Mouse (Mus musculus) T-cell, adult 2 months (primary cell): Measurements from ENCODE around the gene Tmem189.
A peak's percentile ranks its signal among the peaks of the same experiment; 100 is the strongest.
"Not testable (repeated sequence)": the region's sequence is repeated elsewhere in the genome, so short reads cannot be mapped to it uniquely, and the experiment has no call there.

Experiments
- DNase-seq: peaks from one replicate; pipeline ENCODE4 v3.0.0; 2022; ENCODE audit warnings: low spot score

The Tmem189 gene

DNA sequence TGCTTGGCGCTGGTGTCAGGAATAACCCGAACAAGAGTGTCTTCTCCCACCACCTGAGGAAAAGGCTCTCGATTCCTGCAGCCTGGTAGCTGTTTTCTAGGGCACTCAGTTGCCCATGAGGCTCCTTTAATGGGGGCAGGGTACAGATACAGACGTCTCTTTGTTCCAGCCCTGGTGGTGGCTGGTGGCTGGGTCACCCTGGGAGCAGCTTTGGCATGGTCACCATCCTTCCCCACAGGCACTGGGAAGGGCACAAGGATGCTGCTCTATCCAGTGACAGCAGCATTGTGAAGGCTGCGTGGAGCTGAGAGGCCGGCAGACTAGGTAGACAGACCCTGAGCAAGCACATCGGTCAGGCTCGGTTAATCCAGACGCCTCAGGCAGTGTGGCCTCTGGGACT lies 38.0 kb downstream of the Tmem189 start:
- DNase-seq: no peak

DNA sequence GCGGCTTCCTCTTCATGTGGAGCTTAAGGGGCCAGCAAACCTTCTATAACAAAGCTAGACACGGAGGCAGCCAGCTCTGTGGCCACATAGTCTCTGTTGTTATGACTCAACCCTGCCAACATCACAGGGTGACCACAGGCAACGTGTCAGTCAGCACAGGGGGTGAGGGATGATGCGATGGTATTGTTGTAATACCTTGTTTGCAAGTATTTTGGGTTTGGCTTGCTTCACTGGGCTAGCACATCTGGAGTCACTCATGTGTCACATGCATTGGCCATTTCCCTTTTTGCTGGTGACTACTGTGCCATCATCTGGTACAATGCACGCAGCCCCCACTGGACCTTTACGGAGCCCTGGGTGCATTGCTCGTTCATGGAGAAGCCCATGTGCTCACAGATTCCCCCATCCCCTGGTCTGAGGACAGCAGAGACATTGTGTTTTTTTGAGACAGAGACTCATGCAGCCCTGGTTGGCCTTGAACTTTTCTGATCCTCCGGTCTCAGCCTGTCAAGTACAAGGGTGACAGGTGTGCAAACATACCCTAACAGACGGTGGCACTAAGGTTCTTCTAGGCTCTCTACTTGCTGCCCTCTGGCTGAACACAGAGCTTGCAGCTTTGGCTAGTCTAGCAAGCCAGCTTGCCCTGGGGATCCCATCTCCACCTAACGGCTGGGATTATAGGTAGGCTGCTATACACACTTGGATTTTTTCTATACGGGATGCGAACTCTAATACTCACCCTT lies 40.2 kb downstream of the Tmem189 start:
- DNase-seq: no peak

DNA sequence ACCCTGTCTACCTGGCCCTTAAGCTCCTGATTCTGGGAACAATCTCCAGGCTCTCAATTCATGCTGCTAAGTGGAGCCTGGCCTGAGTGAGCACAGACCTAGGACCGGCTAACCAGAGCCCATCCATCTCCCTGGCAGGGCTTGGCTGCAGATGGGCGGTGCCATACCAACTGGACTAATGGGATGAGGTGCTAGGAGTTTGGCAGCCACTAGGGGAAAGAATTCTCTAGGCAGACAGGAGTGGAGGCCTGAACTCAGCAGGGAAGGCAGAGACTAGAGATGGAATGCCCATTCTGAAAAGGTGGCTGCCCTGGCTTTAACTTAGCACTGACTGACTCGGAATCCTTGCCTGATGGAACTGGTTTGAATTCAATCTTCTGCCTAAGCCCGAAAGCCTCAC lies 43.2 kb downstream of the Tmem189 start:
- no peak for DNase-seq

DNA sequence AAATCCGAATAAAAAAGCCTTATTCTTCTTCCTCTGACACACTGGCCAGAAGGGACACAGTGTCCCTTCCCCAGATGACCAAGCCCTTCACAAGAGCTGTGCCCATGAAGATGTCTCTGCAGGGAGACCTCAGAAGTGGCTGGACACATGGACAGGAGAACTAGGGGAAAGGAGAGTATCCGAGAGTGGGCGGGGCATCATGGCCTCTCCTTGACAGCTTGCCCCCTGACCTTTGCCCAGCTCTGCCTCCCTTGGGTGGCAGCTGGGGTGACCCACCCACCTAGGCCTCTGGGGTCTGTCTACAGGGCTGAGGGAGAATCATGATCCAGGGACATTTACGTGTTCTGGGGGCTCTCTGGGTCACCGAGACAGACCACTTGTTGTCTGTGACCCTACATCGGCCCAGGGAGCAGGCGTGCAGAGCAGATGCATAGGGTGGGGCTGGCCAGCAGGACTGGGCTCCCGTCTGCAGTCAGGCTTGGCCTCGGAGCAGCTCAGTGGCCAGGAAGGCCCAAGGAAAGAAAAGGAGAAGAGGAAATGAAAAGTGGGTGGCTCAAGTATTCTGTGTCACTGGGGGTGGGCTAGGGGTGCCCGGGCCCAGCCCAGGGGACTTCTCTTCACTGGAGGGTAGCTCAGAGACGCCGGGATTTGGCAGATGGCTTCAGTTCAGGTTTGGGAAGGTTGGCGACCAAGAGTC lies 46.1 kb downstream of the Tmem189 start:
- not testable (repeated sequence) for DNase-seq

DNA sequence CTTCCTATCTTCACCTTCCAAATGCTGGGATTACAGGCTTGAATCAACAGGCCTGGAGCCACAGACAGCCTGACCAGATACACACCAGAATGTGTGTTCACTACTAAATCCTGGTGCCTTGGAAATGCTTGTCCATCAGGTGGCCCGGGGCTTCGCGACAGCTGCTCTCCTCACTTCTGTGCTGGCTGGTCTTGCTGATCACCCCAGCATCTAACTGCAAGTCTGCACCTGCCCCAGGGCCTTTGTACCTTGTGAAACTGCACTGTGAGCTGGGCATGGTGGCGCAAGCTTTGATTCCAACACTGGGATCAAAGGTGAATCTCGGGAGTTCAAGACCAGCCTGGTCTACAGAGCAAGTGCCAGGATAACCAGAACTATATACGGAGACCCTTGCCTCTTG lies 47.5 kb downstream of the Tmem189 start:
- DNase-seq: no peak

DNA sequence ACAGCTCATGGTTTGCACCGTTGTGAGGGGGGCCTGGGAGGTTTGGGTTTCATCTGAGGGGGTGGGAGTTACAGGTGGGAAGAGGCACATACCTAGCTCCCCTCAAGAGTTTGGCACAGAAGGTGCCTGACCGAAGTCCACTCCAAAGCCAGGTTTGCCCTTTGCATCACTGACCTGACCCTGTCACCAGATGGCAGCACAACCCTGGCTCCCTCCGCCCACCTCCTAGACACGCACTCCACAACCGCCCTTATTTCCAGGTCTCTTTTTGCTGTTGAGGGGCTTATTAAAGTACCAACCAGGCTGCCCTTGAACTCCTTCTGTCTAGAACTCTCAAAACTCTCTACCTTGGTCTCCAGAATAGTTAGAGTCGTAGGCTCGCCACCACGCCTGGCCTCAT lies 48.3 kb downstream of the Tmem189 start:
- peak; percentile 40 for DNase-seq

DNA sequence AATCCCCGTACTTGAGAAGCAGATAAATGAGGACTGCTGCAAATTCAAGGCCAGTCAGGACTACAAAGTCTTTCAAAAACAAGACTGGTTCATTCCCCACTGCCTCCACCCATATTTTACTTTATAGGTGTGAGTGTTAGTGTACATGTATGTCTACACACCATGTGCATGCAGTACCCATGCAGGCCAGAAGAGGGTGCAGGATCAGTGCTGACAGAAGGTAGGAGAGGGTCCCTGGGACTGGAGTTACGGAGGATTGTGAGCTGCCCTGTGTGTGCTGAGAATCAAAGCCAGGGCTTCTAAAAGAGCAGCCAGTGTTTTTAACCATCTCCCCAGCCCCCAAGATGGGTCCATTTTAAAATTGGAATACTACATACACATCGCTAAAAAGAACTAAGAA lies 49.3 kb downstream of the Tmem189 start:
- DNase-seq: peak; percentile 63

DNA sequence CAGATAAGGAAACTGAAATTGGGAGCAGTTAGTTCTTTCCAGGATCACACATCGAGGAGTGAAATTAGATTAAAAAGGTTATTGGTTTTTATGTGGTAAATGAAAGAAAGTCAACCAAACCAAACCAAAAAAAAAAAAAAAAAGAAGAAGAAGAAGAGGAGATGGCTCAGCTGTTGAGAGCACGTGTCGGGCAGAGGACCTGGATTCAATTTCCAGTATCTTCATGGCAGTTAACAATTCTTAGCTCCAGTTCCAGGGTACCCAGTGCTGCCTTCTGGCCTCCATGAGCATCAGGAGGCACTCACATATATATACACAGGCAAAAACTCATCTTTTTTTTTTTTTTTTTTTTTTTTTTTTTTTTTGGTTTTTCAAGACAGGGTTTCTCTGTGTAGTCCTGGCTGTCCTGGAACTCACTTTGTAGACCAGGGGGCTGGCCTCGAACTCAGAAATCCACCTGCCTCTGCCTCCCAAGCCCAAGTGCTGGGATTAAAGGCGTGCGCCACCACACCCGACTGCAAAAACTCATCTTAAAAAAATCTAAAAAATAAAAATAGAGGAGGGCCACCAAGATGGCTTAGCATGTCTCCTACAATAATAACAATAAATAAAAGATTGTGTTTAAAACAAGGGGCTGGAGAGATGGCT lies 54.6 kb downstream of the Tmem189 start:
- DNase-seq: no peak

DNA sequence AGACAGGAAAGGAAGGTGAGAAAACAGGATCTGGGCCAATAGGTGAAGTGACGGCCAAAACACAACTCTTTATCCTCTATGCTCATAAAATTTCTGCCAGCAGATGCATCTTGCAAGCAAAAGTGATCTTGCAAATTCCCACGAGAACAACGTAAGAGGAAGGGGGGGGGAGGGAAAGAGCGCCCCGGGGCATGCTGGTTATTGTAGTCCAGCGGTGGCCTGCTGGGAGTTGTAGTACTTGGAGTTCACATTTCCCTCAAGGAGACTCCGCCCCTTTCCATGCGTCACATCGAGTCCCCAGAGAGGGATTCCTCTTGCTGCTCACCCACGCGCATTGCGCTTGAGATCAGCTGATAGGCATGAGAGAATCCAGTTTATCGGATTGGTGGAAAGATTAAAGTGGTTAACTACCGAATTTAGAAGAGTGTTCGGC lies 55.3 kb downstream of the Tmem189 start:
- DNase-seq: peak; percentile 97

DNA sequence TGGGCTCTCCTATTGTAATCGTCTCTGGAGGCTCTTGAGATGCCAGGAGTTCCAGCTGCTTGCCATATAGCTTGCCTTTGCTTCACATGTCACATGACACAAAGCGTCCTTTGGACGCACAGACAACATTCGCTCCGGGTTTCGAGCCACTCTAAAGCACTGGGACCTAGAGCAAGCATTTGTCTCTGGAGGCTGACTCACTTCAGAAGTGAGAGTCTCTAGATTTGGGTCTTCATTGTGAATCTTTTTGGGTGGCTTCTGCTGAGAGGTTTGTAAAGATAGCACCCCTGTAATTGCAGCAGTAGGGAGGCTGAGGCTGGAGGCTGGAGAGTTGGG lies 56.1 kb downstream of the Tmem189 start:
- DNase-seq: no peak

DNA sequence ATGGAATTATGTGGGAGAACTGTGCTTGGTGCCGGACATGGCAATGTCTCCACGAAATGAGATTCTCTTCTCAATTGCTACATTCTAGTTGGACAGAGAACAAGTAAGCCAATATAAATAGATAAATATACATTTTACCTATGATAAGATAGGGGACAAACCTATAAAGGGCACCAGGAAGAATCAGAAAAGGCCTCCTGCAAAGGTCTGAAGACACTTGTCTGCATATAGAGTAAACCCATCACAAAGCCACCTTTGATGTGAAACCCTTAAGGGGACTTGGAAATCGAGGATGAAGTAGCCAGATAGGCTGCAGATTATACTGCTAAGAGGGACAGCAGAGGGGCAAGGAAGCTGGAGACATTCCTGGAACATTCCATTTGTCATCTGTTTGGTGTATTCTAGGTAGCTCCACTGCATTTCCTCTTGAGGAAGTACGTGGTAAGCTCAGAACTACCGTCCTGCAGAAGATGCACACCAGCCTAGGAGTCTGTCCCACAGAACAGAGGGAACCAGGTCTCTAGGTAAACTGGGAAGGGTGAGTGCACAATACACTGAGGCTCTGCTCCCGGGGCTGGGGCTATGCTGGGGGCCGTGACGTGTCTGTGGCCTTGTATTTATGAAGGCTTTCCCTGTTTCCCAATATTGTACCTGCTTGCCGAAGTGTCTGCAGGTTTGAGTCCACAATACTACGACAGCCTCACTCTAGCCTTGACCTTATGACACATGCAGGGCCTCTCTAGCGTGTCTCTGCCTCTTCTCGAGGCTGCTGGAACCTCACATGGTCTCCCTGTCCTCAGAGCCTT lies 56.7 kb downstream of the Tmem189 start:
- no peak for DNase-seq

DNA sequence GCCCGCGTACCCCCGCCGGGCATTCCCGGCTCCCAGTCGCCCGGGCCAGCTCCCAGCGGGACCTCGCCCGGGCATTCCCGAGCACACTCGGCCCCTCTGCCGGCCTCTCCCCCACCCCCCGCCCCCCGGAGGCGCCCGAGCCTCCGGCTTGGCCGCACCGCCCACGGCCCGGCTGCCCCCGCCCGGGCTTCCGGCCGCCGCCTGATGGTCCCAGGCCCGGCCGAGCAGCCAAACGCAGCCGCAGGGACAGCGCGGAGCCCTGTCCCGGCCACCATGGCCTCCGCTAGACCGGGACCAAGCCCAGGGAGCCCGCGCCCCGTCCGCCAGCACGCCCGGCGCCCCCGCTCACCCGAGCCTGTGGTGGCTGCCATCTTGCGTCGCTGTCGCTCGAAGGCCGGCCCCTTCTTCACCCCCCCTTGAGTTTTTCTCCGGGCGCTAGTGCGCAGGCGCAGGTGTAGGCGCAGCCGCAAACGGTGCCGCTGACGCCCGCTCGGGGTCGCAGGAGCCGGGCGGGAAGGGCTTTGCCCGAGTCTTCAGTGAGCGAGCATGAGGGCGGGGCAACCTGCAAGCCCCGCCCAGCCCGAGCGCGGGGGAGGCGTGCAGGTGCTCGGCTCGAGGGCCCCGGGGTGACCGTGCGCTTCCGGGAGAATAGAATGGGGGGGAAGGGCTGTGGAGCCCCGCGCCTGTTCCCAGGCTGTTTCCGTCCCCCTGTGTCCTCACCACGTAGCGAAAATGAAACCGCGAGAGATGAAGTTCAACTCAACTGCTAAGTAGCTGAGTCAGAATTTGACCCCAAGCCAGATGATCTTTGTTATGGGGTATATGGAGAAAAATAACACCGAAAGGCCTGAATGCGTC lies 57.8 kb downstream of the Tmem189 start, which contains the start of gene Ube2v1:
Ube2v1 (minus strand) TSS at position 505 of the 858 bp plus-strand sequence.
- peak; percentile 99 for DNase-seq

DNA sequence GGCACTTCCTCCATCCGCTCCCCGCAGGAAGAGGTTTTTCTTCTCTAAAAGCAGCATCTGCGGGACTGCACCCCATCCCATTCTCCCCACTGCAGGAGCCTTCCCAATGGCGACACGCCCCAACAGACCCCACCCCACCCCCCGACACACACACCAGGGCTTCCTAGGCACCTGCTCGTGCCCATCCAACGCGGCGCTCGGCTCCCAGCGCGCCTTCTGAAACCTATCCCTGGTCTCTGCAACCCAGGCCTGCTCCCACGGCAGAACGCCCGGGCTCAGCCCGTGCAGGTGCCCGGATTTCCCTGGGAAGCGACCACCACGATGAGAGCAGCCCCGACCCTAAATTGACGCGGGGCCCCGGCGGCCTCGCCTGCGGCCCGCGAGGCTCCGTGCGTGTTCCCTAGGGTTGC lies 58.4 kb downstream of the Tmem189 start:
- peak; percentile 23 for DNase-seq

DNA sequence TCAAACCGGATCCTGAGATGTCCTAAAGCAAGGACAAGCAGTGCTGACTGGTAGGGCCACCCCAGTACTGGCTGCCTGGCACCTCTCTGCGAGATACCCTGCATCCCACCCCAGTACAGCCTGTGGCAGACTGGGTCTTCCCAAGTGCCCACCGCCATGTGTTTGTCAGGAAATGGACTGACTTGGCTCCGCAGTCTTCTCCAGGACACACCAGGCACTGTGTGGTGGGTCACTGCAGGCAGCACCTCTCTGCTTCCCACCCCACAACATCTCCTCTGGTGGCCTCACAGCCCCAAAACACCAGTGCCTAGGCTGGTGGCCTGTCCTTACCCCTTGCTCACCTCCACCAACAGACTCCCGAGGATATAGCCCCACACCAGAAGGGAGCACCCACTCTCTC lies 59.2 kb downstream of the Tmem189 start:
- no peak for DNase-seq

DNA sequence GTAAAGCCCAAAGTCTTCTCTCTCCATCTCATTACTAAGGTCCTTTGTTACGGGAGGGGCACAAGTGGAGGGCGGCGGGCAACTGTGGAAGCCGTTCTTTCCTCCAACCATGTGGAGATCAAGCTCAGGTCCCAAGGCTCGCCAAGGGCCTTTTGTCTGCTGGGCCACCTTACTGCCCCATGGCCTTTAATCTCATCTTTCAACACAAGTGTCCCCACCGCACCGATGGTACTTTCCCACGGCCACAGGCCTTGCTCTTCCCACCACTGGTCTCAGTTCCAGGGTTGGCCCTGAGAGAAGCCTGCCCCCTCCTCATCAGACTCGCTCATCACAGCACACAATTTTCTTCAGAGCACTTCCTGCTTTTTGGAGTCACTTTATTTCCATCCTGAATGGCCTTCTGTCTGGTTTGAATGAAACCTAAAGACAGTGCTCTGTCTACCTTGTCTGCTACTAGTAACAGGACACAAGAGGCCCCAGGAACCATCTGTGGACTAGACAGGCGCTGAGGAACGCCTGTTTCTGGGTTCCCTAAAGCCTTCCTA lies 59.9 kb downstream of the Tmem189 start:
- DNase-seq: no peak

DNA sequence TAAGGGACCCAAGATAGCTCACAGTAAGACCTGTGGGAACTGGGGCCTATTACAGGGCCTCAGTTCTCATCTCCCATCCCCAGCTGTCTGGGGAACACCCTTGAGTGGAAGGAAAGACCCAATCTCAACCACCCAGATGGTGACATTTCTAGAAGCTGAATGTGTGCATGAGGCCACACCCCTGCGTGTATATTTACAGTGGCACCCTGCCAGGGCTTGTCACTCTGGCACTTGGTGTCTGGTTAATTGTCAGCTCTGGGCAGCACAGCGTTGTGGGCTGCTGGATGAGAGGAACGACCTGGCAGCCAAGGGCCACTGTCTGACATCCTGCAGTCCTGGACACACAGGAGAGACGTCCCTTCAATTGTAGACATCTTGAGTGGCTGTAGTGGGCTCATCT lies 60.8 kb downstream of the Tmem189 start:
- no peak for DNase-seq

DNA sequence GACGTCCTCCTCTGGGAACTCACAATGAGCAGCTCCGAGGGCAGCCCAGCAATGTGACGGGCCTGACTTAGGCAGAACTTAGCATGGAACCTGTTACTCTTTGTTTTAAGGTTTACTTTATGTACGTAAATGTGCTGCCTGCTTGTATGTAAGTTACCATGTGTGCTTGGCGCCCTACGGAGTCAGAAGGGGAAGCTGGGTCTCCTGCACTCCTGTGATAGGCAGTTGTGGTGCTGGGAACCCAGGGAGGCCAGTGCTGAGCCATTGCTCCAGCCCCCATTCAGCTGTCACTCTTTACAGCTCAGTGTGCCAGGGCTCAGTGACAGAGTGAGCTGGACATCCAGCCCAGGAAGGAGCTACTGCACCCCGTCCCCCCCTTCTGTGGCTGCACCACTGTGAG lies 62.6 kb downstream of the Tmem189 start:
- DNase-seq: no peak

DNA sequence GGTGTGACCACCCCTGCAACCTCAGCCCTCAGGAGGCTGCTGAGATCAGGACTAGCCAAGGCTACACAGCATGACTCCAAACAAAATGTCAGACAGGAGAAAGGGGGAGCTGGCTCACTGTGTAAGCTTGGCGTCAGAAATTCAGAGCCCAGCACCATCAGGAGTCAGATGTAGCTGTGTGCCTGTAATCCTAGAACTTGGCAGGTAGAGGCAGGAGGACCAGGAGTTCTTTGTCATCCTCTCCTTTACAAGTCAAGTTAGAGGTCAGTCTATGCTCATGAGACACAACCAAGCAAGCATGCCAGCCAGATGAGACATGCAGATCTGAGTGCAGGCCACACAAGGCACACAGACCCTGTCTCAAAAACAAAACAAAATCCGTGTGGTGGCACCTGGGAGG lies 64.0 kb downstream of the Tmem189 start:
- no peak for DNase-seq

DNA sequence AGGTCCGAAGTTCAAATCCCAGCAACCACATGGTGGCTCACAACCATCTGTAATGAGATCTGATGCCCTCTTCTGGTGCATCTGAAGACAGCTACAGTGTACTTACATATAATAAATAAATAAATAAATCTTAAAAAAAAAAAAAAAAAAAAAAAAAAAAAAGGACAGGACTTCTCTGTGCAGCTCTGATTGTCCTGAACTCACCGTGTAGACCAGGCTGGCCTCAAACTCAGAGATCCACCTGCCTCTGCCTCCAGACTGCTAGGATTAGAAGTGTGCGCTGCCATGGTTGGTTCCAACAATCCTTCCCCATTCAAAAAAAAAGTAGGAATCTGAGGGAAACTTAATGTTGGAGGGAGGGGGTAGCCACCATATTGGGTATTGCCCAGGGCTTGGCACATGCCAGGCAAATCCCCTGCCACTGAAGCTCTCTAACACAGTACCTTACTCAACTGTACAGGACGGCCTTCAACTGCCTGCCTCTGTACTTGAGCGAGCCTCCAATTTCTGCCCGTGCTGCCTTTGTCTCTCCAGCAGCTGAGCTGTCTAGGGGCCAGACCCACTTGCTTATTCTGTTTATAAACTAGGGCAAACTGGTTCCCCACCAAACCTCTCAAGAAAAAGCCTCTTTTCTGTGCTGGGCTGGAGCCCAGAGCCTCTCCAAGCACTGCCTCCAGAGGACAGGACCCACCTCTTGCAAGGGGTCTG lies 65.1 kb downstream of the Tmem189 start:
- DNase-seq: no peak

DNA sequence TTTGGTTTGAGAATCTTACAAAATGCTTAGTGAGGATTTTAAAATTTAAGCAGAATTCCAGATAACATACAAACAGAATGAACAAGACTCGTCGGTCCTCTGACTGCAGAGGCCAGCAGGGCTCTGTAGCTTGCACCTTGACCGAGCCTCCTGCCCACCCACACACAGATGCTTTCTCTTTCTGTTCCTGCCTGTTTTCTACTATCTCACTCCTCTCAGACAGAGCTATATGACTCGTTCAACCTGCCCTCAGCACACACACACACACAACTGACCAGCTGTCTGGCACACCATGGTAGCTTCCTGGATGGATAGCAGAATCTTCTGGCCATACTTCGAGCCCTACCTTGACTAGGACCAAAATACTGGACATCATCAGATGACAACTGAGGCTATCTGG lies 66.7 kb downstream of the Tmem189 start:
- no peak for DNase-seq

DNA sequence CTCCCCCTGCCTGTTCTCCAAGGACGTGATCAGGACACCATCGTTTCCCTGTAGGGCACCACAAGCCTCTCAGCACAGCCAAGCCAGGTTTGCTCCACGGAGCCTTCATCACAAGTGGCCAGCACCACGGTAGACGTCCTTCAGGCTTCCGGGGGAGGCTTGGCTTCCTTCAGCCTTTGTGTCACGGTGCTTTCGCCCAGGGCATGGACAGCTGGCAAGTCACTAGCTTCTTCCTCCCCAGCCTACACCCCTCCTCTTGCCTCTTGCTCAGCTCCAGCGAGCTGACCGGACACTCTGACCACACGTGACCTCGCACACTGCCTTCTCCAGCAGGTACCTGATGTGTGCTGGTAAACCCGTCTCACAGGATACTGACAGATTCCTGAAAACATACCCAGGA lies 67.3 kb downstream of the Tmem189 start:
- DNase-seq: no peak
